Mouse (Mus musculus) layer of hippocampus, adult 11-12 months (tissue): Measurements from ENCODE around the gene Pacs1.
A peak's percentile ranks its signal among the peaks of the same experiment; 100 is the strongest.

ENCODE experiments used
- DNase-seq: peaks from one replicate; pipeline ENCODE4 v3.0.0; 2022; ENCODE audit warnings: low spot score

The Pacs1 gene

DNA sequence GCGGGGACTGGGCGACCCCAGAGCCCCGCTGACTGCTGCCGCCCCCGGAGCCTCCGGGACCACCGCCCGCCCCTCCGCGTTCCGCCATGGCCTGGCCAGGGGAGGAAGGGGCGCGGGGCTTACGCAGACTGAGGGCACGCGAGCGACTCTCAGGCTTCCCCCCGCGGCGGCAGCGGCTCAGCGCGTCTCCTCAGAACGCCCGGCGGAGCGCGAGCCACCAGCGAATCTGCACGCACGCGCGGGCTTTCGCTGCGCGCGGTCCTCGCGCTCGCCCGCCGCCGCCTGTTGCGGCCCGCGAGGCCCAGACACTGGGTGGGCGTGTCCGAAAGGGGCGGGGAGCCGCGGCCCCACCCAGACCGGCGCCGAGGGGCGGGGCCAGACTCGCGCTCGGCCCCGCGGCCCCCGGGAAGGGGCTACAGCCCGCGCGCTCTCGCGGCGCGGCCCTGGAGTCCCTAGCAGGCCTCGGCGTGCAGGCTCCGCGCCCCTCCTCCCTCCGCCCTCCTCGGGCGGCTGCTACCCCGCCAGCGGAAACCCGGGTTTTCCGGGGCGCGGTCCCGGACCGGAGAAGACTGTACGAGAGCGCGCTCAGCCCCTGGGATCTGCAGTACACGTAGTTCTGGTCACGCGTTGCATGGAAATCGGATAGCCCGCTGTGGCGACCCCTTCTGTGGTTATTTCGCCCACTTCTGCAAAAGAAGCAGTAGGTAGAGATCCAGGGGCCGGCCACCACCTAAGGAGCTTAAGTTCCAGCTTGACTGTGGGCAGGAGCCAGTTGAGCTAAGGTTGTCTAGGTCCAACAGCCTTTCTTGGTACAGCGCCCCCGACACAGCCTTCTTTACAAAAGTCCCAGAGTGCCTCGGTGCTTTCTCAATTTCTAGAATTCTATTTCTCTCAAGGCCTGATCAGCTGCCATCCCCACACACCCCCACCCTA lies at the start of gene Pacs1:
Gene Pacs1, minus strand, starts transcription at position 319 of the 933 bp plus-strand sequence.
- peak; percentile 85 for DNase-seq

DNA sequence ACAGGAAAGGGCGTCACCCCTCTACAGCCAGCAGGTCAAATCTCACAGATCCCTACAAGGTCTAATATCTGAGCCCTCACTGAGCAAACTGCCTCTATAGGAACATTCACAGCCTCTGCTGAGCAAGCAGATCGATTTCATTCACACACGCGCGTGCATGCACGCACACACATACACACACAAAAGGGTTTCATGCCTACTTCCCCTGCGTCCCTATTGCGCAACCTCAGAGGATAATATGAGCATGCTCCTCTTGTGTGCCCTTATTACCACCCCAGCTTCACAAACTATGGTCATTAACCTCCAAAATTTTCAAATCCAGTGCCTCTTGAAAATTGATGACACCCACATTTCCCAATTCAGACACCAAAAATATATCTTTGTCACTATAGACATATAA lies 40.3 kb upstream of the Pacs1 start:
- DNase-seq: no peak

DNA sequence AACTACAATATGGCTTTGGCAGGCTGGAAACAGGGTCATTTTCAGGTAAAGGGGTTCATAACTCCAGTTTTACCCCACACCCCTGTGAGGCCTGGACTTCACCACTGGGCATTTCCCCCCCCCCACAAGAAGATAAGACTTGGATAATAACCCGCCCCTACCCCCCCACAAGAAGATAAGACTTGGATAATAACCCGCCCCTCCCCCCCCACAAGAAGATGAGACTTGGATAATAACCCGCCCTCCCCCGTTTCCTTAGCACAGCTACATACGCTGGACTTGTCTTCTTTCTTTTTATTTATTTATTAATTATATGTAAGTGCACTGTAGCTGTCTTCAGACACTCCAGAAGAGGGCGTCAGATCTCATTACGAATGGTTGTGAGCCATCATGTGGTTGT lies 36.1 kb upstream of the Pacs1 start:
- DNase-seq: no peak

DNA sequence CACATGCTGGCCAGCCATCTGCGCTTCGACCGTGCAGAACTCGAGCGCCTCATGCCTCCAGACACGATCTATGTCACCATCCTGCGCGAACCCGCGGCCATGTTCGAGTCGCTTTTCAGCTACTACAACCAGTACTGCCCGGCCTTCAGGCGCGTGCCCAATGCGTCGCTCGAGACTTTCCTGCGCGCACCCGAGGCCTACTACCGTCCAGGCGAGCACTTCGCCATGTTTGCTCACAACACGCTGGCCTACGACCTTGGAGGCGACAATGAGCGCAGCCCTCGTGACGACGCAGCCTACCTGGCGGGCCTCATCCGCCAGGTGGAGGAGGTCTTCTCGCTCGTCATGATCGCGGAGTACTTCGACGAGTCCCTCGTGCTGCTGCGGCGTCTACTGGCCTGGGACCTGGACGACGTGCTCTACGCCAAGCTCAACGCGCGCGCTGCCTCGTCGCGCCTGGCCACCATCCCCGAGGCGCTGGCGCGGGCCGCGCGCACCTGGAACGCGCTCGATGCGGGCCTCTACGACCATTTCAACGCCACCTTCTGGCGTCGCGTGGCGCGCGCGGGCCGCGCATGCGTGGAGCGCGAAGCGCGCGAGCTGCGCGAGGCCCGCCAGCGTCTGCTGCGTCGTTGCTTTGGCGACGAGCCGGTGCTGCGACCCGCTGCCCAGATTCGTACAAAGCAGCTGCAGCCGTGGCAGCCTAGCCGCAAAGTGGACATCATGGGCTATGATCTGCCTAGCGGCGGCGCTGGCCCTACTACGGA lies 34.2 kb upstream of the Pacs1 start:
- DNase-seq: no peak

DNA sequence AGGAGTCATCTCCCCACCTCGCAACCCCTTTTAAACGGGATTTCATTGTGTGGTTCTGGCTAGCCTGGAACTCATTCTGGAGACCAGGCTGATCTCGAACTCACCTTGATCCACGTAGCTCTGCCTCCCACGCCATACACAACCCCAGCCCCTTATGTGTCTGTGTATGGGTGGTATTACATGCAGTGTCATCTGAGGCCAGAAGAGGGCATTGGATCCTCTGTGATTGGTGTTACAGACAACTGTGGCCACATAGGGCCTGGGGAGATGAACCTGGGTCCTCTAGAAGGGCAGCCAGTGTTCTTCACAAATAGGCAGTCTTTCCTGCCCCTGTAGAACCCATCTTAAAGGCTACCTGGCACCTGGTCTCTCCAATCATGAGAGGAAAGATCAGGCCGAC lies 33.4 kb upstream of the Pacs1 start:
- no peak for DNase-seq

DNA sequence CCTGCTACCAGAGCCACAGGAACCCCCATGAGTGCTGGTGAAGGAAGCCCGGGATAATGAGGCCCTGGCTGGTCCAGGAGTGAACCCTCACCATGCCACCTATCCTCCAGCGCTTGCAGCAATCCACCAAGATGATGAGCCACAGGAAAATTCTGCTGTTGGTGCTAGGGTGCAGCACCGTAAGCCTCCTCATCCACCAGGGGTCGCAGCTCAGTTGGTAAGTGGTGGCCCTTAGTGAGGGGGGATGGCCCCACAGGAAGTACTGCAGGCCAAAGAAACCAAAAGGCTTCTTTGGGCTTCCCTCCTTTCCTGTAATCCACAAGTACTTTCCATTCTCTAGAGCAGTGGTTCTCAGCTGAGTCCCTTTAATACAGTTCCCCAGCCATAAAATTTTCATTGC lies 29.5 kb upstream of the Pacs1 start:
- DNase-seq: peak; percentile 52

DNA sequence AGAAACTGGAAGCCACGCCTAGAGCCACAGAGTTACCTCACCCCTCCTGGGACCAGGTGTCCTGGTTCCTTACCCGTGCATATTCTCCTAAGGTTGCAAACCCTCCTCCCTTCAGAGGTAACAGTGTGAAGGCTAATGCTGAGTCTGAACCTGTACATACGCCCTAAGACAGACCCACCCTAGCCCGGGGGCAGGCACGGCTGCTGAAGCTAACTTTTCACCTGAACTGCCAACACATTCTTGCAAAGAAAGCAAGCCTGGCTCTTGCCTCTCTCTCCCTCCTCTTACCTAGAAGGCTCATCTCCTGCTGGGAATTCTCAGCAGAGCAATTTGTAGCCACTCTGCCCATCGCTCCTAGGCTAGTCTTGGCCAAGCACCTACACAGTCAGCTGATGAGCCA lies 27.7 kb upstream of the Pacs1 start:
- DNase-seq: no peak

DNA sequence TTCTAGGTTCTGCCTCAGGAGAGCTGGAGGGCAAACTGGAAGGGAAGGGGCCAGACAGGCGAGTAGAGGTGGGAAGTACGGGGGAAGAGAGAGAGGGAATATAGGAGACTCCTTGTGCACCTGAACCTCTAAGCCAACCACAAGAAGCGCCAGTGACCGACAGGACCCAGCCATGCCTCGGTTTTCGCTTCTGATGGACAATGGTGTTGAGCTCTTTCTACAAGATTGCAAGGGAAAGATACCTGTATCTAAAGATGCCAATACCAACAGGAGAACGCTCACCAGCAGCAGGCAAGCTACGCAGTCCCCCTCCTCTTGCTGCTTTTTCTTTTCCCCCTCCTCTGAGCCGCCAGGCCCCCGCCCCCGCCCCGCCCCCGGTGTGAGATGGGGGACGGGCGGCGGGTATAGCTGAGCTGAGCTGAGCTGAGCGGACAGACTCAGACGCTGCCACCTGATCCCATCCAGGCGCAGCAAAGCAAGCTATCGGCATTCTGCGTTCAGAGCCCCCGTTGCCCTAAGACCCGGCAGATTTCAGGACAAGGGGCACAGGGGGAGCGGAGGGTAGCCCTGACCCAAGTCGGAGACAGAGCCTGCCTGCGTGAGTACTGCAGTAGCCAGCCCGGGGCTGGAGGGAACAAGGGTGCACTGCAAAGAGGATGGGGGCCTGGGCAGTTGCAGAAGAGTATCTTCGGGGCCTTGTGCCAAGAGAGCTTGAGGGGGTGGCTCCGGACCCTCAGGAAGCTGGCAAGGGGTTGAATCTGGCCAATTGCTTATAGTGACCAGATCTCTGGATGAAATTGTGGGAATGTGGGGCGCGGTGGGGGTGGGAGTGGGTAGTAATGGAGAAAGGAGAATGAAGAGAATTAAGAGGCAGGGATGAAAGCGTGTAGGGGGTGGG lies 25.2 kb upstream of the Pacs1 start, which contains the start of gene Gal3st3:
Gene Gal3st3, plus strand, starts transcription at position 429 of the 898 bp plus-strand sequence.
- DNase-seq: no peak

DNA sequence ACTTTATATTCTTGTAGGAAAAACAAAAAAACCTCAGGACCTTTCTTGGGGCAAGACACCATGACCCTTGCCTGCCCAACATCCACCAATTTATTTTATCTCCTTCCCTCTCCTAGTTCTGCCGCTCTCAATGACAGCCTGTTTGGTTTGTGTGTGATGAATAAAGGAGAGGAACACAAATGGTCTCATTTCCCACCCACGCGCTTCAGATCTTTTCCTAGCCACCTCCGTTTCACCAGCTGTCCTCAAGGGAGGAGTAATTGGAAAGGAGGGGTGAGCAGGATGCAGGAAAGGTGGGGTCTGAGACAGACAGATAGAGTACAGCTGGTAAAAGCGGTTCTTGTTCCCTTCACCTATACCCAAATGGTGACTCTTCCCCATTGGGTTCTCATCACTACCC lies 23.7 kb upstream of the Pacs1 start:
- DNase-seq: peak; percentile 74

DNA sequence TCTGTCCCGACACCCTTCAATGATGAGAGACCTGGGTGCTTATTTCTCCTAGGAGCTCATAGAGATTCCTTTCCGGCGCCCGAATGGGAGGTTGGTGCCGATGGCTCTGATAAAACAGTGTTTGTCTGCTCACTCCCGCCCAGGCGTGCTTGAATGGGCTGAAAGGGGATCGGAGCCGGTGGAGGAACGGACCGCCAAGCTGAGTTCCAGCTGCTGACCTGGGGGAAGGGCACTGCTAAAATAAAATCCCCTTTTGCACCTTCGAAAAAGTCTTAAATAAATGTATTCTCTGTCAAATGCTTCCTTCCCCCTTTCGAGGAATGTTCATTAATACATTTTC lies 22.8 kb upstream of the Pacs1 start:
- DNase-seq: no peak

DNA sequence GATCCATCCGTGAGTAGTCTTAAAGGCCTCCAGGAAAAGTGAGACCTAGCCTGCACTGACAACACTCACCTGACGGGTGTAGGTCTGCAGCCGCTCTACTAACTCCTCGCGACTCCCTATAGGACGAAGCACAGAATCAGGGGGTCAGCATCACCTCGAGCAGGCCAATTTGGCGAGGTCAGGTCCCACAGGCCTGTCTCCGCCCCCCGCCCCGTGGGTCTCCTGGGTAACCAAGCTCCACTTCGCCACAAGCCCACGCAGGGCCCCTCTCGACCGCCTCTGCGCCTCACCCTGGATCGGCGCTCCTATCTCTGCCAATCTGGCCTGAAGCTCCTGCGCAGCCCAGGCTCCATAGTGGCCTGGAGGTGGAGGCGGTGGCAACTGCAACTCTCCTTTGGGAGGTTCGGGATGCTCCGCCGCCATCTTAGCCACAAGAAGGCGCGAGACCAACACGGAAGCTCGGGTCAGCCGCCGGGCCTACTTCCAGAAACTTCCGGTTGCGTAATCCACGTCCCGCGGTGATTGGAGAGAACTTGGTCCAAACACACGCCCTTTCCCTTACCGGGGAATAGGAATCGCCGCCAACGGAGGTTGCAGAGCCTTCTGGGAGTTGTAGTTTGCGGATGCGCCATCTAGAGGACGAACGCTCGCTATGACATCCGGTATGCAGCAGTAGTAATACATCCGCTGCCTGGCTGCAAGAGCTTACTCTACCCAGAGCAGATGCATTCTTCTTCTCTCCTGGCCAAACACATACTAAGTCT lies 22.2 kb upstream of the Pacs1 start, which contains the start of gene Sf3b2:
Gene Sf3b2, minus strand, starts transcription at position 484 of the 764 bp plus-strand sequence.
- peak; percentile 99 for DNase-seq

DNA sequence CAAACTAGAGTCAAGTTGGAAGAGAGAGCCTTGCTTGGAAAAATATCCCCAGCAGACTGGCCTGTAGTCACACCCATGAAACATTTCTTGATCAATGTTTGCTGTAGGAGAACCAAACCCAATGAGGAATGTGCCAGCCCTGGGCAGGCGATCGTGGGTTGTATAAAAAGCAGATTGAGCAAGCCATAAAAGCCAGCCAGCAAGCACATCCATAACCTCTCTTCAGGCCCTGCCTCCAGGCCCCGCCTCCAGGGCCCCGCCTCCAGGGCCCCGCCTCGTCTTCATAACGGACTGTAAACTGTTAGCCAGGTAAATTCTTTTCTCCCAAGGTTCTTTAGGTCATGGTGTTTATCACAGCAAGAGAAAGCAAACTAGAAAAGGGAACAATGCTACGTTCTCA lies 5.5 kb upstream of the Pacs1 start:
- no peak for DNase-seq

DNA sequence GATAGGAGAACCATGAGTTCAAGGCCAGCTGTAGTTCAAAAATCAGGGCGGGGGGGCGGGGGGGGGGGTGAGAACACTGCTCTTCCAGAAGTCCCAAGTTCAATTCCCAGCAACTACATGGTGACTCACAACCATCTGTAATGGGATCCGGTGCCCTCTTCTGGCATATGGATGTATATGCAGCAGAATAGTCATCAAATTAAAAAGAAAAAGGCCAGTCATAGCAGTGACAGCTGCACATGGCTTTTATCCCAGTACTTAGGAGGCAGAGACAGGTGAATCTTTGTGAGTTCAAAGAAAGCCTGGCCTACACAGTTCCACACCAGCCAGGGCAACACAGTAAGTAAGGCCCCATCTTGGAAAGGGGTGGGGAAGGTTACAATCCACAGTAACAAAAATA lies 4.2 kb upstream of the Pacs1 start:
- DNase-seq: no peak

DNA sequence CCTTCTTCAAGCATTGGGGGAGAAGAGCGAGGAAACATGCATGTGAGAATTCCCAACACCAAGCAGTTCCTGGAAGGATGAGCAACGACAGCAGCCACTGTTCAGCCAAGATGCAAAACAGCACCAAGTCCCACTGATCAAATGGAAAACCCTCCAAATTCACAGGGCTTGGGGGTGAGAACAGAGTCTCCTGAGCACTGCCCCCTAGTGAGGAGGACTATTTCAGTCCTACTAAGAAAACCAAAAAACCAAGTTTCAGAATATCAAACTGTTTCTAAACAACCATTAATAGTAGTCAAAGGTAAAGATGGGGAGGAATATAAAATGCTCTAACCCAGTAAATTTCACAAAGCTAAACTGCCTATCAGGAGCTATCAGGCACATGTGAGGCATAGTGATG lies 3.6 kb upstream of the Pacs1 start:
- no peak for DNase-seq

DNA sequence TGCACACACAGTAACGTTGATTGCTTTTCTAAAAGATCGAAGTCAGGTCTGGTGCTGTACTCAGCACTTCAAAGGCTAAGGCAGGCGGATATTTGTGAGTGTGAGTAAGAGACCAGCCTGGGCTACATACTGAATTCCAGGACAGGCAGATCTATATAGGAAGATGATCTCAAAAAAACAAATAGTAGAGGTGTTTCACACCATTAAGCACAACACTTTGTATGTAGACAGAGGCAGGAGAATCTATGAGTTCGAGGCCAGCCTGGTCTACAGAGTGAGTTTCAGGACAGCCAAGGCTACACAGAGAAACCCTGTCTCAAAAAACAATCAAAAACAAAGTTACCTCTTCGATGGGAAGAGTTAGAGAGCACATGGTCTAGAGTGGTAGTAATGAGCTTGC lies 2.8 kb upstream of the Pacs1 start:
- no peak for DNase-seq

DNA sequence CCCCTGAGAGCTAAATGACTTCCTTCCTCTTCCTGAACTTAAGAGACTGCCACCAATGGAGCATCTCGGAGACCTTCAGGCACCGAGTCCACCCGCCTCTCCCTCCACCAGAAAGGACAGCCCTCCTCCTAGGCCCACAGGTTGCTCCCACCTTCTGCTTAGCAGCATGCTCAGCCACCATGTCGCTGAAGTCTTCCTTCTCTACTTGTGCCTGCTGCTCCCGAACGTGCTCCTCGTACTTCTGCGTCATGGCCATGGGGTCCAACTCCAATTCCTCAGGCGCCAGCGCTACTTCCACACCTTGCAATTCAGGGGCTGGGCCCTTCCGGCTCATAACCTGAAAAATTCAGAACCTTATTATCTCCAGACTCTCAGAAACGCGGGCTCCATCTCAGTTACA lies 1.7 kb upstream of the Pacs1 start:
- no peak for DNase-seq

DNA sequence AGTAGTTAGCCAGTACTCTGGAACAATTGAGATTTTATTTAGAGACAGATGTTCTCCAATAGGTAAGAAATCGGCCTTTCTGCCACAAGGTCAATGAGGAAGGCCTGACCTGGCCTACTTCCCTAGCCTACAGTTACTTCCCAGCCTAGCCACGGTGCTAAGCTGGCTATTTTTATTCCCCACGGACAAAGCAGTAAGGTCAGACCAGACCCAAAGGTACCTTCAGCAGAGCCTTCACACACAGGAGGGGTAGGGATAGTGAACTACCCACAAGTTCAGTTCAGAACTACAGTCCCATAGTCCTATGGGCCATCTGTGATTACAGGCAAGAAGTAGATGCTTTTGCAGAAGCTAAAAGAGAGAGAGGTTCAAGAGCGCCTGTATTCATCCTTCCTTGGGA lies 997 bp upstream of the Pacs1 start:
- DNase-seq: no peak

DNA sequence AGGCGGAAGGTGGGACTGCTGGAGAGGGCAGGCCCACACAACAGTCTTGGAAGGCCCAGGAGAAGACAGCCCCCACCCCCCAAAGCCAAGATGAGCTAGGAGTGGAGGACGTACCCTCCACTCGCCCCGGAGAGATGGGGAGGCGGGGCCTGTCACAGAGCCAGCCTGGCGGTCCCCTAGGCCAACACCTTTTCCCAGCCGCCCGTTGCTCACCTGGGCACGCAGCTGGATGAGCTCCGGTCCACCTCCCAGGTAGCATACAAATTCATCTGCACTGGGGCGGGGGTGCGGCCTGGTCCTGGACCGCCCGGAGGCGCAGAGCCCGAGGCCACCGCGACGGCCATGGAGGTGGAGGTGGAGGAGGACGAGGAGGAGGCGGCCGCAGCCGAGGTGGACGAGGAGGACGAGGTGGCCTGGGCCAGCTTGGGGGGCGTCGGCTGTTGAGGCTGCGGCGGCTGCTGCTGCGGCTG lies 558 bp downstream of the Pacs1 start:
- peak; percentile 23 for DNase-seq

DNA sequence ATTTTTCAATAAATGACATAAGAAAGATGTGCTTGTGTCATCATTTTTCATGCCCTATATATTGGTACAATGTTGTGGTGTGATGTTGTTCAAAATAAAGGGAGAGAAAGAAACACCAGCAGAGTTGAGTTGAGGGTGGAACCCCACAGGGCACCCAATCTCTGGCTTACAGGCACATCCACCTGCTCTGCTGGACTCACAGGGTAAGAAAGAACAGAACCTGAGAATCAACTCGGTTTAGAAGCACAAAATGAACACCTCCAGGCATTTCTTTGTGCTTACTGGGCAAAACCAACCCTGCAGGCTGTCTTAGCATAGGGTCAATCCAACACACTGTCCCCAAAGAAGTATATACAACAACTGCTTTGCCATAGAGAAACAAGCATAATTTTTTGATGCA lies 1.5 kb downstream of the Pacs1 start:
- DNase-seq: no peak

DNA sequence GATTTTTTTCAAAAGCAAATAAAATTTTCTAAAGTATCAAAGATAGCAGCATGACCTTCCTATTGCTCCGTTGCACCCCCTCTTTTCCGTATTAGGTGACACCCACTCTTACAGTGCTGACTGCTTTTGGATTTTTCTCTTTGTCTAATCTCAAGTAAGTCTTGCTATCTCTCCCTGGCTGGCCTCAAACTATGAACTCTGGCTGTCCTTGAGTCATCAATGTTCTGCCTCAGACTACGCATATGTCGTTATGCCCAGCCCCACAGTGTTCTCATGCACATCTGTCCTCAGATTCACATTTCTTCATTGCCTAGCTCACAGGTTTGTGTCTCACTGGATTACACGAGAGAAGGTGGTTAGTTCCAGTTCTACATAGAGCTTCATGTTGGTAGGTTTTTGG lies 3.5 kb downstream of the Pacs1 start:
- no peak for DNase-seq

DNA sequence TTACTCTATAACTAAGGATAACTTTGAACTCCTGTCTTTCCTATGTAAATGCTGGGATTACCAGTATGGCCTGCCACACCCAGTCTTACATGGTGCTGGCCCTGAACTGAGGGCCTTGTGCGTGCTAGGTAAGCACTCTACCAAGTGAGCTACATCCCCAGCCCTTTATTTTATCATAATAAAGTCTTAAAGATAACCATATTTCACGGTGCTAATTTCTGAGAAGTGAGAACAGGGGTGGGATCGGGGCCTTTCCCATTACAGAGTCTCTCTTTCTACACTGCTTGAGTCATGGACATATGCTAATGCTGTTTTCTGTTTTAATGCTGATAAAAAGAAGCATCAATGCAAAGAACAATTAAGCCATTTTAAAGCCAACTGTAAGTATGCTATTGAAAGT lies 4.0 kb downstream of the Pacs1 start:
- DNase-seq: no peak
